Mouse (Mus musculus) gastrocnemius, postnatal 25 days (tissue): ENCODE data around the gene Scgn. TPM values are rescaled to one million over a fixed set of nuclear protein-coding genes. Genes with fewer than 3 reads are reported as not detected.

Experiments used
- DNase-seq: peaks from one replicate; pipeline ENCODE4 v3.0.0; 2022
- long read RNA-seq, 2 experiments: library from polyadenylated mRNA; stranded (forward); transcript quantifications; one replicate each; pipeline ENCODE4 v2.0.0; 2021
- total RNA-seq, 2 experiments: library from RNA; stranded (reverse); gene quantifications; 1 replicate in 1 of 2; 2 replicates in 1 of 2; pipeline ENCODE4 v1.2.3; 2021

Gene Scgn
- total RNA-seq, result not detected
- long read RNA-seq, experiment 1, result 0 reads
- long read RNA-seq, experiment 2, result 0 reads

GRCm38 (mm10) chr13:23990928-23991327, at the start of gene Scgn:
Scgn (minus strand) TSS chr13:23991214.
- DNase-seq, result no peak

GRCm38 (mm10) chr13:24040221-24040620, 49.2 kb upstream of the Scgn start:
- no peak for DNase-seq

GRCm38 (mm10) chr13:24037502-24037901, 46.5 kb upstream of the Scgn start:
- DNase-seq, result no peak

GRCm38 (mm10) chr13:24036150-24036549, 45.1 kb upstream of the Scgn start:
- DNase-seq, result no peak

GRCm38 (mm10) chr13:24027191-24028170, 36.5 kb upstream of the Scgn start:
- no peak for DNase-seq

- DNase-seq, result no peak
Measured at GRCm38 (mm10) chr13:24018515-24018914, 27.5 kb upstream of the Scgn start.

GRCm38 (mm10) chr13:24005528-24005927, 14.5 kb upstream of the Scgn start:
- no peak for DNase-seq

GRCm38 (mm10) chr13:24001797-24002196, 10.8 kb upstream of the Scgn start:
- no peak for DNase-seq

- no peak for DNase-seq
Measured at GRCm38 (mm10) chr13:24001081-24001480, 10.1 kb upstream of the Scgn start.

- no peak for DNase-seq
Measured at GRCm38 (mm10) chr13:23998826-23999225, 7.8 kb upstream of the Scgn start.

GRCm38 (mm10) chr13:23994756-23995155, 3.7 kb upstream of the Scgn start:
- DNase-seq, result no peak

GRCm38 (mm10) chr13:23994024-23994423, 3.0 kb upstream of the Scgn start:
- no peak for DNase-seq

GRCm38 (mm10) chr13:23990451-23990850, 563 bp downstream of the Scgn start:
- DNase-seq, result no peak

GRCm38 (mm10) chr13:23985130-23985529, 5.9 kb downstream of the Scgn start:
- DNase-seq, result no peak

GRCm38 (mm10) chr13:23972271-23972670, 18.7 kb downstream of the Scgn start:
- DNase-seq, result no peak

GRCm38 (mm10) chr13:23971870-23972269, 19.1 kb downstream of the Scgn start:
- DNase-seq, result no peak

- no peak for DNase-seq
Measured at GRCm38 (mm10) chr13:23964909-23965308, 26.1 kb downstream of the Scgn start.

GRCm38 (mm10) chr13:23959776-23960175, 31.2 kb downstream of the Scgn start:
- DNase-seq, result no peak

GRCm38 (mm10) chr13:23950928-23951327, 40.1 kb downstream of the Scgn start:
- DNase-seq, result peak; percentile 6

- no peak for DNase-seq
Measured at GRCm38 (mm10) chr13:23949484-23950246, 41.3 kb downstream of the Scgn start.

GRCm38 (mm10) chr13:23946254-23946653, 44.8 kb downstream of the Scgn start:
- DNase-seq, result no peak

- no peak for DNase-seq
Measured at GRCm38 (mm10) chr13:23942861-23943260, 48.2 kb downstream of the Scgn start.

- DNase-seq, result no peak
Measured at GRCm38 (mm10) chr13:23940291-23940690, 50.7 kb downstream of the Scgn start.
